Mouse (Mus musculus): ENCODE results near the gene Slc22a12. TPM values are rescaled to one million over a fixed set of nuclear protein-coding genes. Genes with fewer than 3 reads are reported as not detected.

Slc22a12 gene
- total and polyA plus RNA-seq, 3 experiments, result 0.17 to 1.2 (median 0.94) TPM

- in situ Hi-C loops (cut with MboI; ENCODE audit: low pct_ligation_motif_present, low pct_unique_long_range_greater_than_20kb, low sequenced_read_pairs), result no loop called here
- no peaks in the 10 kb centered on the region for H3K27me3 ChIP-seq (replicated peaks)
- no peak overlapping the region for H3K4me2 ChIP-seq (ENCODE audit: insufficient read depth, low read depth, poor library complexity, severe bottlenecking)
Observed at GRCm38 (mm10) chr19:6569021-6569420, 26.2 kb upstream of the Slc22a12 start.

GRCm38 (mm10) chr19:6566450-6566849, 23.6 kb upstream of the Slc22a12 start:
- no peaks in the 10 kb centered on the region for H3K36me3 ChIP-seq (replicated peaks in 1 of 2; ENCODE audit: control insufficient read depth in 1 of 2, insufficient read depth in 1 of 2, low read length in 1 of 2)
- no peaks in the 10 kb centered on the region for H3K79me2 ChIP-seq (replicated peaks; ENCODE audit: control insufficient read depth, extremely low read depth, insufficient read depth, poor library complexity, severe bottlenecking)
- no peak overlapping the region for H3K9ac ChIP-seq (ENCODE audit: insufficient read depth, low read depth)
- in situ Hi-C loops (cut with MboI; ENCODE audit: low pct_ligation_motif_present, low pct_unique_long_range_greater_than_20kb, low sequenced_read_pairs) (no loop called here), dilution Hi-C loops (cut with MboI; ENCODE audit: extremely low pct_ligation_motif_present, extremely low pct_unique_long_range_greater_than_20kb, low sequenced_read_pairs) (no loop called here)
- DNase-seq (ENCODE audit: extremely low read depth), result no peak
- no peak for TF ChIP-seq ZKSCAN1 (IDR thresholded peaks at IDR 0.05; ENCODE audit: borderline replicate concordance, low read depth, low read length)
- TF ChIP-seq MYC (IDR thresholded peaks at IDR 0.05; ENCODE audit: low read depth, low read length), result no peak
- TF ChIP-seq CHD2 (IDR thresholded peaks at IDR 0.05; ENCODE audit: low read length), result no peak
- TF ChIP-seq MXI1 (IDR thresholded peaks at IDR 0.05; ENCODE audit: low read depth, low read length), result no peak
- TF ChIP-seq NELFE (IDR thresholded peaks at IDR 0.05; ENCODE audit: low read depth, low read length), result no peak
- no peak for TF ChIP-seq PAX5 (IDR thresholded peaks at IDR 0.05; ENCODE audit: low read length)
- TF ChIP-seq USF1 (IDR thresholded peaks at IDR 0.05; ENCODE audit: low read depth, low read length), result no peak
- TF ChIP-seq TBP (conservative IDR thresholded peaks at IDR 0.05; ENCODE audit: low read depth, low read length), result no peak
- TF ChIP-seq MAFK (IDR thresholded peaks at IDR 0.05; ENCODE audit: insufficient replicate concordance, low read length), result no peak
- TF ChIP-seq ZNF384 (IDR thresholded peaks at IDR 0.05; ENCODE audit: low read depth, low read length), result no peak
- TF ChIP-seq ETS1 (conservative IDR thresholded peaks at IDR 0.05; ENCODE audit: low read depth, low read length), result no peak
- TF ChIP-seq RAD21 (IDR thresholded peaks at IDR 0.05; ENCODE audit: low read depth, low read length), result no peak
- H3K9me3 ChIP-seq (replicated peaks; ENCODE audit: low read length), result no peaks in the 10 kb centered on the region
- no peak overlapping the region for H3K4me2 ChIP-seq (ENCODE audit: insufficient read depth, low read depth, poor library complexity, severe bottlenecking)
- H3K4me3 ChIP-seq (replicated peaks in 1 of 3; ENCODE audit: low read depth in 2 of 3, low read length in 2 of 3, poor library complexity in 1 of 3), result no peak overlapping the region
- H3K27me3 ChIP-seq (replicated peaks), result no peaks in the 10 kb centered on the region
- H3K27ac ChIP-seq (ENCODE audit: insufficient read depth, low read depth), result no peak overlapping the region
- peaks cover 16 to 70% of the 10 kb centered on the region in 2 experiments for H3K4me1 ChIP-seq (ENCODE audit: control insufficient read depth in 1 of 2, insufficient read depth in 2 of 2)

More at GRCm38 (mm10) chr19:6569021-6569420, 26.2 kb upstream of the Slc22a12 start:
- H3K4me1 ChIP-seq (ENCODE audit: control insufficient read depth in 1 of 2, insufficient read depth in 2 of 2), result peaks cover 16 to 76% of the 10 kb centered on the region in 2 experiments
- no peaks in the 10 kb centered on the region for H3K9me3 ChIP-seq (replicated peaks; ENCODE audit: low read length)
- no peak overlapping the region for H3K9ac ChIP-seq (ENCODE audit: insufficient read depth, low read depth)
- DNase-seq (ENCODE audit: extremely low read depth), result no peak
- no peak for TF ChIP-seq ZNF384 (IDR thresholded peaks at IDR 0.05; ENCODE audit: low read depth, low read length)
- TF ChIP-seq ZMIZ1 (IDR thresholded peaks at IDR 0.05; ENCODE audit: low read depth, low read length), result no peak
- TF ChIP-seq POLR2A (IDR thresholded peaks at IDR 0.05; ENCODE audit: low read depth, low read length), result no peak
- TF ChIP-seq NELFE (IDR thresholded peaks at IDR 0.05; ENCODE audit: low read depth, low read length), result no peak
- TF ChIP-seq CTCF (conservative IDR thresholded peaks at IDR 0.05 in 1 of 2, IDR thresholded peaks at IDR 0.05 in 1 of 2; ENCODE audit: low read depth in 2 of 2, low read length in 2 of 2), result no peak
- TF ChIP-seq IRF4 (IDR thresholded peaks at IDR 0.05; ENCODE audit: low read depth, low read length), result no peak
- TF ChIP-seq SMC3 (IDR thresholded peaks at IDR 0.05; ENCODE audit: low read depth, low read length), result no peak
- no peak for TF ChIP-seq ZKSCAN1 (IDR thresholded peaks at IDR 0.05; ENCODE audit: borderline replicate concordance, low read depth, low read length)
- no peak for TF ChIP-seq TCF12 (IDR thresholded peaks at IDR 0.05; ENCODE audit: low read depth, low read length)
- TF ChIP-seq MAZ (IDR thresholded peaks at IDR 0.05; ENCODE audit: low read depth, low read length), result no peak
- TF ChIP-seq UBTF (IDR thresholded peaks at IDR 0.05; ENCODE audit: low read depth, low read length), result no peak
- TF ChIP-seq E2F4 (IDR thresholded peaks at IDR 0.05; ENCODE audit: insufficient replicate concordance, low read depth, low read length), result no peak
- TF ChIP-seq GABPA (IDR thresholded peaks at IDR 0.05; ENCODE audit: insufficient replicate concordance, low read depth, low read length), result no peak
- no peak for TF ChIP-seq MEF2A (IDR thresholded peaks at IDR 0.05; ENCODE audit: borderline replicate concordance, low read depth, low read length)
- no peak for TF ChIP-seq MYC (IDR thresholded peaks at IDR 0.05; ENCODE audit: low read depth, low read length)
- no peak for TF ChIP-seq ZC3H11A (IDR thresholded peaks at IDR 0.05; ENCODE audit: low read depth, low read length)
- dilution Hi-C loops (cut with MboI; ENCODE audit: extremely low pct_ligation_motif_present, extremely low pct_unique_long_range_greater_than_20kb, low sequenced_read_pairs), result no loop called here
- no peak overlapping the region for H3K4me3 ChIP-seq (replicated peaks in 1 of 3; ENCODE audit: low read depth in 2 of 3, low read length in 2 of 3, poor library complexity in 1 of 3)
- H3K27ac ChIP-seq (ENCODE audit: insufficient read depth, low read depth), result no peak overlapping the region
- H3K79me2 ChIP-seq (replicated peaks; ENCODE audit: control insufficient read depth, extremely low read depth, insufficient read depth, poor library complexity, severe bottlenecking), result no peaks in the 10 kb centered on the region
- H3K36me3 ChIP-seq (replicated peaks in 1 of 2; ENCODE audit: control insufficient read depth in 1 of 2, insufficient read depth in 1 of 2, low read length in 1 of 2), result no peaks in the 10 kb centered on the region
